Mouse (Mus musculus) cerebellum, adult 2 months (tissue): ENCODE data around the gene Cdx2.

ENCODE experiments used
- CTCF ChIP-seq: fragments of 200-500 bp; IDR thresholded peaks from 2 replicates; pipeline ENCODE4 v1.5.1; 2011; ENCODE audit warnings: low read depth, mild to moderate bottlenecking, control low read depth, low read length, moderate library complexity, borderline replicate concordance; ENCODE audit not compliant: insufficient read depth
- POLR2A ChIP-seq: fragments of 200-500 bp; IDR thresholded peaks from 2 replicates; pipeline ENCODE4 v1.6.1; 2011; ENCODE audit warnings: low read length, control low read depth, borderline replicate concordance; ENCODE audit not compliant: insufficient read depth

- TF ChIP-seq CTCF (no peak), POLR2A (no peak)
Observed at GRCm38 (mm10) chr5:147277547-147277925, 29.5 kb downstream of the Cdx2 start.
